In the genomic region with DNA sequence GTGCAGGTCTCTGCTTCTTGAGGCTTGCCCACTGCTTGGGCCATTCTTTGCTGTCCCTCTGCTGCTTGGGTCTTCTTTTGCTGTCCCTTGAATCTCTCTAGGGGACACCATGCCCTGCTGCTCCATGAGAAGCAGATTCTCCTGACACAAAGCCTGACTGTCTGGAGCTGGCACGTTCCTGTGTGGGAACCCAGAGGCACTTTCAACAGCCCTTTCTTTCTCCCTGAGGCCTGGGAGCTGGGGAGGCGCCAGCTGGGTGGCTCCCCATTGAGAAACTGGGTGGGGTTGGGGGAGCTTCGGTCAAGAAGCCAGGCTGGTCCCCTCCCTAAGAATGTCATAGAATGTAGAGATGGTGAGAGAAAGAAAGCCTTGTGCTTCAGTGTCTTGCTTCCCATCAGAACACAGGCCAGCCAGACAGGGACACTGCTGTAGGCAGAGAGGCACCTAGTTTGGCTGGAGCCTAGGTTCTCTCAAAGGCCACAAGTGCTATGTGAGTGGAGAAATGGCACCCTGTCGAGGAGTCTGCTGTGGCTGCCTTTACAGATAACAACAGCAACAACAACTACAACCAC, we compare ENCODE assay signal across 12 mouse cellular contexts.
DNase-seq lines count a peak whose midpoint lies in the region; ATAC-seq lines count a peak whose summit lies in the region.
"Had no signal": no experiment of that assay in that cellular context is flagged by ENCODE, and none has a peak within 500 bp of the region (broad histone marks: within the 10 kb centered on the region; RNA-seq: fewer than 3 reads in every experiment).

No protein-coding gene starts in this region.

- H3K9me3 ChIP-seq in hindbrain, embryonic 13.5 days, result no peaks in the 10 kb centered on the region
- no peaks in the 10 kb centered on the region for H3K9me3 ChIP-seq in hindbrain, embryonic 10.5 days
- no peaks in the 10 kb centered on the region for H3K9me3 ChIP-seq in neural tube, embryonic 13.5 days
- no peaks in the 10 kb centered on the region for H3K9me3 ChIP-seq in neural tube, embryonic 14.5 days (ENCODE audit: control insufficient read depth, low read length)
- H3K9me3 ChIP-seq: embryonic facial prominence, embryonic 15.5 days; megakaryocyte, embryonic 14.5 days had no signal

- H3K27me3 ChIP-seq in hindbrain, embryonic 13.5 days, result no peaks in the 10 kb centered on the region
- no peaks in the 10 kb centered on the region for H3K27me3 ChIP-seq in hindbrain, embryonic 10.5 days (ENCODE audit: insufficient read depth, poor library complexity, severe bottlenecking)
- H3K27me3 ChIP-seq in neural tube, embryonic 13.5 days, result no peaks in the 10 kb centered on the region
- H3K27me3 ChIP-seq in neural tube, embryonic 14.5 days (ENCODE audit: control insufficient read depth, insufficient read depth, low read length), result no peaks in the 10 kb centered on the region
- H3K27me3 ChIP-seq: embryonic facial prominence, embryonic 15.5 days had no signal

- no peak overlapping the region for H3K4me3 ChIP-seq in hindbrain, embryonic 13.5 days
- H3K4me3 ChIP-seq in hindbrain, embryonic 10.5 days, result no peak overlapping the region
- no peak overlapping the region for H3K4me3 ChIP-seq in neural tube, embryonic 13.5 days
- H3K4me3 ChIP-seq in neural tube, embryonic 14.5 days (ENCODE audit: low read depth, low read length), result no peak overlapping the region
- H3K4me3 ChIP-seq: embryonic facial prominence, embryonic 15.5 days; megakaryocyte, embryonic 14.5 days had no signal

- peak; percentile 14 for DNase-seq in adrenal gland, postnatal 10 days
- no peak for DNase-seq in adrenal gland, adult 2 months
- no peak for DNase-seq in hindbrain, embryonic 10.5 days (ENCODE audit: low spot score)
- no peak for DNase-seq in neural tube, embryonic 10.5 days (ENCODE audit: extremely low spot score, low spot score)
- DNase-seq: gastrocnemius, postnatal 14 days; kidney, postnatal 25 days had no signal

- no peak overlapping the region for H3K9ac ChIP-seq in hindbrain, embryonic 13.5 days
- H3K9ac ChIP-seq in neural tube, embryonic 13.5 days, result no peak overlapping the region
- H3K9ac ChIP-seq in neural tube, embryonic 14.5 days (replicated peaks; ENCODE audit: low read depth, low read length), result no peak overlapping the region
- H3K9ac ChIP-seq: embryonic facial prominence, embryonic 15.5 days had no signal

- WGBS in hindbrain, embryonic 13.5 days, result 42% methylated on average over 4 of the region's 4 CpGs
- 50% methylated on average over 4 of the region's 4 CpGs for WGBS in hindbrain, embryonic 10.5 days
- WGBS in neural tube, embryonic 13.5 days, result 56% methylated on average over 4 of the region's 4 CpGs
- 41% methylated on average over 4 of the region's 4 CpGs for WGBS in neural tube, embryonic 14.5 days

- H3K36me3 ChIP-seq in hindbrain, embryonic 13.5 days, result no peaks in the 10 kb centered on the region
- H3K36me3 ChIP-seq in hindbrain, embryonic 10.5 days, result no peaks in the 10 kb centered on the region
- no peaks in the 10 kb centered on the region for H3K36me3 ChIP-seq in neural tube, embryonic 13.5 days
- H3K36me3 ChIP-seq in neural tube, embryonic 14.5 days (ENCODE audit: control insufficient read depth, insufficient read depth, low read length), result no peaks in the 10 kb centered on the region
- H3K36me3 ChIP-seq: embryonic facial prominence, embryonic 15.5 days had no signal

- no peak overlapping the region for H3K4me2 ChIP-seq in hindbrain, embryonic 13.5 days
- no peak overlapping the region for H3K4me2 ChIP-seq in neural tube, embryonic 13.5 days
- H3K4me2 ChIP-seq in neural tube, embryonic 14.5 days (ENCODE audit: low read depth, low read length), result no peak overlapping the region
- H3K4me2 ChIP-seq: embryonic facial prominence, embryonic 15.5 days had no signal

- ATAC-seq in hindbrain, embryonic 13.5 days (ENCODE audit: low FRiP score), result peak; percentile 52; the same call in 1 of the 2 replicates
- no peak for ATAC-seq in neural tube, embryonic 13.5 days (ENCODE audit: low read depth)
- ATAC-seq in neural tube, embryonic 14.5 days (ENCODE audit: low read depth), result no peak
- no peak for ATAC-seq in erythroblast, adult 5-6 weeks (replicated peaks; ENCODE audit: low FRiP score, poor library complexity, severe bottlenecking)

- H3K27ac ChIP-seq in hindbrain, embryonic 13.5 days, result peak overlapping the region; percentile 19
- no peak overlapping the region; the same call in 1 of the 2 replicates for H3K27ac ChIP-seq in hindbrain, embryonic 10.5 days
- peak overlapping the region; percentile 46; the same call in 1 of the 2 replicates for H3K27ac ChIP-seq in neural tube, embryonic 13.5 days (replicated peaks)
- peak overlapping the region; percentile 4; the same call in 1 of the 2 replicates for H3K27ac ChIP-seq in neural tube, embryonic 14.5 days (ENCODE audit: low read depth, low read length)
- H3K27ac ChIP-seq: embryonic facial prominence, embryonic 15.5 days had no signal

- peaks cover 9% of the 10 kb centered on the region for H3K4me1 ChIP-seq in hindbrain, embryonic 13.5 days (replicated peaks)
- peaks cover 12% of the 10 kb centered on the region; the same call in 1 of the 2 replicates for H3K4me1 ChIP-seq in hindbrain, embryonic 10.5 days (replicated peaks)
- peaks cover 11% of the 10 kb centered on the region; the same call in 1 of the 2 replicates for H3K4me1 ChIP-seq in neural tube, embryonic 13.5 days (replicated peaks)
- no peaks in the 10 kb centered on the region for H3K4me1 ChIP-seq in neural tube, embryonic 14.5 days (ENCODE audit: control insufficient read depth, insufficient read depth, low read length)
